Mouse (Mus musculus) C2C12 (cell line): ENCODE results near the gene A930033H14Rik.

Experiments used
- CTCF ChIP-seq: IDR thresholded peaks from one replicate; pipeline ENCODE4 v1.5.1; 2011; ENCODE audit not compliant: control insufficient read depth, insufficient read depth, insufficient read length
- USF1 ChIP-seq: IDR thresholded peaks from one replicate; pipeline ENCODE4 v1.6.1; 2011; ENCODE audit warnings: low read depth, mild to moderate bottlenecking, control low read depth, moderate library complexity

DNA sequence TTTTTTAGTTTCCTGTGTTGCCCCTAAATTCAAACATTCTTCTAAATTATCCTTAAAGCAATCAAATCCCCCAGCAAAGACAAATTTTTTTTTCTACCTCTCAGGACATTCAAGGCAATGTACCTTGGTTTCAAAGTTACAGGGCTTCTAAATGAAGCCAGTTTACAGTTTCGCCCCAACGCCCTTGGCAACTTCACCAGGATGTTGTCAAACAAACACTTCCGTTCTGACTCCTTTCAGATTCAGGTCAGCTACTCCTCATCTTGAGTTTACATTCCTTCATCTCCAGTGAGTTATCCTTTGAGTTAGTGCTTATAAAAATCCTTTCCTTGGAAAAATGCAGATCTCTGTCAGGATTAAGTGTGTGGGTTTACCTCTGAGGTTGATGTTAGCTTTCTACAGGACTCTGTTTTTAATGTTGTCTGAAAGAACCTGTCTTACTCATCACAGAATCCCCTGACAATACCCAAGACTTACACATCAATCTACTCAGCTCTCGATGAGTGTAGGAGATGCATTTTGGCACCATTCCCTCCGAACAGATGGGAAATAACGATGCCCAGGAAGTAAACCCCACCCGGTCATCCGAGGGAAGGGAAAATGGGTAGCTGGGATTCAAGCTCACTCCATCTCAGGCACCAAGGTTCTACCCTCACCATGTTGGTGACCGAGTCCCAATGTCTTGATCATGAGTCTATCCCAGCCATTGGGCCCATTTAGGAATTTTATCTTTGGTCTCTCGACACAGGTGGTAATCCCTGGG is 33.2 kb upstream of the A930033H14Rik start:
- no peak for TF ChIP-seq CTCF
- no peak for TF ChIP-seq USF1
